ENCODE assay signal across 15 mouse cellular contexts in the genomic region with DNA sequence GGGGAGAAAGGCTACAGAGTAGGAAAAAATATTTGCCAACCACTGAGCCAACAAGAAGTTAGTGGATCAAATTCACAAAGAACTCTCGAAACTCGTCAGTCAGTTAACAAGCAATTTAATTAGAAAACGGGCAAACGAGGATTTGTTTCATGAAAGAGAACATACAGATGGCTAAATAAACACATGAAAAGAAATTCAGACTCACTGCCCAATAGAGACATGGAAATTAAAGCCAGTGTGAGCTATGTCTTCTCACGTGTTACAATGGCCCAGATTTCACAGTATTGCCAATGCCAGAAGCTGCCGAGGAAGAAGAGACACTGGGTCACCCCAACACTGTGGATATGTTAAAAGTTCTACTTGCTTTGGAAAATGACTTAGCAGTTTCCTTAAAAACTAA. TPM values are rescaled to one million over a fixed set of nuclear protein-coding genes. Genes with fewer than 3 reads are reported as not detected.
DNase-seq lines count a peak whose midpoint lies in the region; ATAC-seq lines count a peak whose summit lies in the region.
"Had no signal": no experiment of that assay in that cellular context is flagged by ENCODE, and none has a peak within 500 bp of the region (broad histone marks: within the 10 kb centered on the region; RNA-seq: fewer than 3 reads in every experiment).

No protein-coding gene starts in this region.

- H3K9me3 ChIP-seq in forebrain, embryonic 15.5 days, result no peaks in the 10 kb centered on the region
- H3K9me3 ChIP-seq in forebrain, embryonic 12.5 days, result 0 out of 2 replicates have a peak, but pooled peaks cover 4% of the 10 kb centered on the region
- H3K9me3 ChIP-seq in midbrain, embryonic 11.5 days (ENCODE audit: control insufficient read depth, low read length), result peaks cover 3% of the 10 kb centered on the region; the same call in 1 of the 2 replicates
- H3K9me3 ChIP-seq in midbrain, embryonic 16.5 days (replicated peaks; ENCODE audit: control insufficient read depth, low read length, poor library complexity, severe bottlenecking), result 0 out of 2 replicates have a peak, but pooled peaks cover 3% of the 10 kb centered on the region
- H3K9me3 ChIP-seq in liver, embryonic 11.5 days (ENCODE audit: control insufficient read depth, low read length), result no peaks in the 10 kb centered on the region
- H3K9me3 ChIP-seq: forebrain, embryonic 13.5 days had no signal

- H3K27me3 ChIP-seq in forebrain, embryonic 15.5 days, result no peaks in the 10 kb centered on the region
- no peaks in the 10 kb centered on the region for H3K27me3 ChIP-seq in forebrain, embryonic 12.5 days
- no peaks in the 10 kb centered on the region for H3K27me3 ChIP-seq in midbrain, embryonic 11.5 days (ENCODE audit: control insufficient read depth, insufficient read depth, low read length)
- no peaks in the 10 kb centered on the region for H3K27me3 ChIP-seq in midbrain, embryonic 16.5 days (ENCODE audit: control insufficient read depth, insufficient read depth, low read depth, low read length)
- H3K27me3 ChIP-seq in liver, embryonic 11.5 days (replicated peaks; ENCODE audit: control insufficient read depth, insufficient read depth, low read length), result no peaks in the 10 kb centered on the region
- H3K27me3 ChIP-seq: embryonic facial prominence, embryonic 12.5 days; forebrain, embryonic 13.5 days had no signal

- WGBS in forebrain, embryonic 15.5 days, result 36% methylated on average over 6 of the region's 6 CpGs
- 71% methylated on average over 6 of the region's 6 CpGs for WGBS in forebrain, embryonic 12.5 days
- WGBS in midbrain, embryonic 11.5 days, result 91% methylated on average over 6 of the region's 6 CpGs
- 81% methylated on average over 6 of the region's 6 CpGs for WGBS in midbrain, embryonic 16.5 days
- WGBS in liver, embryonic 11.5 days, result 84% methylated on average over 6 of the region's 6 CpGs

- no peak overlapping the region for H3K4me3 ChIP-seq in forebrain, embryonic 15.5 days
- H3K4me3 ChIP-seq in forebrain, embryonic 12.5 days (replicated peaks), result no peak overlapping the region
- H3K4me3 ChIP-seq in midbrain, embryonic 11.5 days (ENCODE audit: low read depth, low read length), result no peak overlapping the region
- no peak overlapping the region for H3K4me3 ChIP-seq in midbrain, embryonic 16.5 days (ENCODE audit: low read depth, low read length)
- H3K4me3 ChIP-seq in liver, embryonic 11.5 days (ENCODE audit: low read depth, low read length), result no peak overlapping the region
- H3K4me3 ChIP-seq: embryonic facial prominence, embryonic 10.5 days; embryonic facial prominence, embryonic 12.5 days; forebrain, embryonic 13.5 days had no signal

- DNase-seq in midbrain, embryonic 11.5 days (ENCODE audit: low spot score, missing footprints), result peak; percentile 75
- DNase-seq in liver, embryonic 11.5 days (ENCODE audit: low spot score), result no peak
- DNase-seq: adrenal gland, adult 2 months; adrenal gland, postnatal 10 days; adrenal gland, postnatal 25 days; cerebellum, adult 11-12 months; cerebellum, adult 2 months; cerebellum, adult 9-10 months; cerebellum, postnatal 10 days had no signal

- H3K4me2 ChIP-seq in forebrain, embryonic 15.5 days (replicated peaks), result no peak overlapping the region
- H3K4me2 ChIP-seq in forebrain, embryonic 12.5 days, result no peak overlapping the region
- no peak overlapping the region for H3K4me2 ChIP-seq in midbrain, embryonic 11.5 days
- H3K4me2 ChIP-seq in midbrain, embryonic 16.5 days (ENCODE audit: low read length), result no peak overlapping the region
- no peak overlapping the region for H3K4me2 ChIP-seq in liver, embryonic 11.5 days
- H3K4me2 ChIP-seq: embryonic facial prominence, embryonic 12.5 days; forebrain, embryonic 13.5 days had no signal

- H3K27ac ChIP-seq in forebrain, embryonic 15.5 days (replicated peaks), result peak overlapping the region; percentile 42; the same call in 1 of the 2 replicates
- H3K27ac ChIP-seq in forebrain, embryonic 12.5 days, result no peak overlapping the region
- H3K27ac ChIP-seq in midbrain, embryonic 11.5 days (ENCODE audit: low read depth, low read length), result no peak overlapping the region
- no peak overlapping the region for H3K27ac ChIP-seq in midbrain, embryonic 16.5 days (ENCODE audit: low read length)
- H3K27ac ChIP-seq in liver, embryonic 11.5 days (ENCODE audit: low read depth, low read length), result no peak overlapping the region
- H3K27ac ChIP-seq: embryonic facial prominence, embryonic 10.5 days; embryonic facial prominence, embryonic 12.5 days; forebrain, embryonic 13.5 days had no signal

- 0 out of 2 replicates have a peak, but pooled peaks cover under 1% of the 10 kb centered on the region for H3K4me1 ChIP-seq in forebrain, embryonic 15.5 days
- H3K4me1 ChIP-seq in forebrain, embryonic 12.5 days, result peaks cover under 1% of the 10 kb centered on the region
- H3K4me1 ChIP-seq in midbrain, embryonic 11.5 days (ENCODE audit: control insufficient read depth, insufficient read depth, low read length), result no peaks in the 10 kb centered on the region
- peaks cover under 1% of the 10 kb centered on the region; the same call in 1 of the 2 replicates for H3K4me1 ChIP-seq in midbrain, embryonic 16.5 days (ENCODE audit: control insufficient read depth, insufficient read depth, low read length)
- no peaks in the 10 kb centered on the region for H3K4me1 ChIP-seq in liver, embryonic 11.5 days (replicated peaks; ENCODE audit: control insufficient read depth, insufficient read depth, low read length)

- no peak overlapping the region for H3K9ac ChIP-seq in forebrain, embryonic 15.5 days (replicated peaks)
- H3K9ac ChIP-seq in forebrain, embryonic 12.5 days, result no peak overlapping the region
- no peak overlapping the region for H3K9ac ChIP-seq in midbrain, embryonic 11.5 days (ENCODE audit: low read length)
- H3K9ac ChIP-seq in midbrain, embryonic 16.5 days (ENCODE audit: low read depth, low read length), result no peak overlapping the region
- H3K9ac ChIP-seq in liver, embryonic 11.5 days (ENCODE audit: low read depth, low read length), result no peak overlapping the region
- H3K9ac ChIP-seq: embryonic facial prominence, embryonic 12.5 days; forebrain, embryonic 13.5 days had no signal

- H3K36me3 ChIP-seq in forebrain, embryonic 15.5 days, result no peaks in the 10 kb centered on the region
- H3K36me3 ChIP-seq in forebrain, embryonic 12.5 days (replicated peaks), result no peaks in the 10 kb centered on the region
- no peaks in the 10 kb centered on the region for H3K36me3 ChIP-seq in midbrain, embryonic 11.5 days (ENCODE audit: control insufficient read depth, insufficient read depth, low read length)
- no peaks in the 10 kb centered on the region for H3K36me3 ChIP-seq in midbrain, embryonic 16.5 days (ENCODE audit: control insufficient read depth, insufficient read depth, low read length)
- no peaks in the 10 kb centered on the region for H3K36me3 ChIP-seq in liver, embryonic 11.5 days (ENCODE audit: control insufficient read depth, insufficient read depth, low read length)
- H3K36me3 ChIP-seq: embryonic facial prominence, embryonic 12.5 days had no signal

- ATAC-seq in forebrain, embryonic 15.5 days (replicated peaks), result no peak
- no peak for ATAC-seq in forebrain, embryonic 12.5 days (ENCODE audit: low FRiP score)
- ATAC-seq in midbrain, embryonic 11.5 days (ENCODE audit: low FRiP score), result no peak
- ATAC-seq in midbrain, embryonic 16.5 days, result no peak
- no peak for ATAC-seq in liver, embryonic 11.5 days (replicated peaks; ENCODE audit: low FRiP score)
- ATAC-seq: forebrain, embryonic 13.5 days had no signal

RNA-seq across cellular contexts. Expression of a gene that starts 46.8 kb away (rescaled TPM):
- polyA plus RNA-seq in forebrain, embryonic 15.5 days (2015; fragmentation: Nextera tagmentation; extraction: Ambion mirVana), result 48.1 and 51.1 TPM in 2 replicates
- 32.4 and 37.9 TPM in 2 replicates for polyA plus RNA-seq in forebrain, embryonic 12.5 days (2016; fragmentation: Nextera tagmentation; extraction: Ambion mirVana)
- polyA plus RNA-seq in midbrain, embryonic 11.5 days (2014; fragmentation: Nextera tagmentation; extraction: Ambion mirVana), result 10.4 and 13.3 TPM in 2 replicates
- 53.9 and 57.1 TPM in 2 replicates for polyA plus RNA-seq in midbrain, embryonic 16.5 days (2015; fragmentation: Nextera tagmentation; extraction: Ambion mirVana)
- polyA plus RNA-seq in liver, embryonic 11.5 days (2014; fragmentation: Nextera tagmentation; extraction: Ambion mirVana), result 8.8 and 8.9 TPM in 2 replicates
